Mouse (Mus musculus): ENCODE measurements at regions not wholly inside any gene's neighbourhood (a gene's known extent, or its start where the extent isn't known, plus 50 kb on each side); places are given as distances from the start of the nearest gene placed in this dataset.
A peak's percentile ranks its signal among the peaks of the same experiment; 100 is the strongest.

GRCm38 (mm10) chr1:75862757-75863156 lies 316.7 kb downstream of the Slc4a3 start:
- Histone ChIP-seq H3K27me3 (no peaks in the 10 kb centered on the region), H3K27ac (replicated peaks) (no peak overlapping the region), H3K4me1 (no peaks in the 10 kb centered on the region), H3K9me3 (replicated peaks) (no peaks in the 10 kb centered on the region), H3K4me2 (replicated peaks) (no peak overlapping the region), H3K9ac (no peak overlapping the region), H3K36me3 (no peaks in the 10 kb centered on the region), H3K4me3 (replicated peaks) (no peak overlapping the region)
- WGBS, result 70% methylated on average over 4 of the region's 4 CpGs
- ATAC-seq (ENCODE audit: insufficient number of reproducible peaks, low FRiP score, low TSS enrichment, low read depth), result no peak

GRCm38 (mm10) chr1:75866556-75866955 lies 320.5 kb downstream of the Slc4a3 start:
- Histone ChIP-seq H3K4me1 (no peaks in the 10 kb centered on the region), H3K4me2 (replicated peaks) (no peak overlapping the region), H3K27me3 (no peaks in the 10 kb centered on the region), H3K9ac (no peak overlapping the region), H3K9me3 (replicated peaks) (no peaks in the 10 kb centered on the region), H3K36me3 (no peaks in the 10 kb centered on the region), H3K27ac (replicated peaks) (0 out of 2 replicates have a peak overlapping the region, but pooled peaks have one; percentile 31), H3K4me3 (replicated peaks) (no peak overlapping the region)
- WGBS, result 47% methylated on average over 6 of the region's 6 CpGs
- ATAC-seq (ENCODE audit: insufficient number of reproducible peaks, low FRiP score, low TSS enrichment, low read depth), result no peak

GRCm38 (mm10) chr1:75869414-75869813 lies 323.3 kb downstream of the Slc4a3 start:
- H3K4me3 ChIP-seq (replicated peaks), result no peak overlapping the region
- H3K4me1 ChIP-seq, result no peaks in the 10 kb centered on the region
- no peak for ATAC-seq (ENCODE audit: insufficient number of reproducible peaks, low FRiP score, low TSS enrichment, low read depth)
- H3K9me3 ChIP-seq (replicated peaks), result no peaks in the 10 kb centered on the region
- no peaks in the 10 kb centered on the region for H3K27me3 ChIP-seq
- H3K36me3 ChIP-seq, result no peaks in the 10 kb centered on the region
- WGBS, result 36% methylated on average over 2 of the region's 2 CpGs
- H3K9ac ChIP-seq, result no peak overlapping the region
- H3K27ac ChIP-seq (replicated peaks), result no peak overlapping the region
- no peak overlapping the region for H3K4me2 ChIP-seq (replicated peaks)

- no peaks in the 10 kb centered on the region for H3K27me3 ChIP-seq
- no peaks in the 10 kb centered on the region for H3K9me3 ChIP-seq (replicated peaks)
- no peaks in the 10 kb centered on the region for H3K36me3 ChIP-seq
- no peaks in the 10 kb centered on the region for H3K4me1 ChIP-seq
- 23% methylated on average over 5 of the region's 5 CpGs for WGBS
- peak; percentile 34; the same call in 1 of the 2 replicates for ATAC-seq (ENCODE audit: insufficient number of reproducible peaks, low FRiP score, low TSS enrichment, low read depth)
- no peak overlapping the region for H3K27ac ChIP-seq (replicated peaks)
- no peak overlapping the region for H3K9ac ChIP-seq
- no peak overlapping the region for H3K4me3 ChIP-seq (replicated peaks)
- no peak overlapping the region for H3K4me2 ChIP-seq (replicated peaks)
These were observed 323.8 kb downstream of the Slc4a3 start for GRCm38 (mm10) chr1:75869846-75870245.

- Histone ChIP-seq H3K4me2 (replicated peaks) (no peak overlapping the region), H3K4me3 (replicated peaks) (no peak overlapping the region), H3K27ac (replicated peaks) (no peak overlapping the region), H3K9ac (no peak overlapping the region), H3K27me3 (no peaks in the 10 kb centered on the region), H3K9me3 (replicated peaks) (no peaks in the 10 kb centered on the region), H3K36me3 (no peaks in the 10 kb centered on the region), H3K4me1 (no peaks in the 10 kb centered on the region)
- WGBS, result 85% methylated on average over 6 of the region's 6 CpGs
- ATAC-seq (ENCODE audit: insufficient number of reproducible peaks, low FRiP score, low TSS enrichment, low read depth), result no peak
These were observed 327.8 kb downstream of the Slc4a3 start for GRCm38 (mm10) chr1:75873911-75874310.

GRCm38 (mm10) chr1:75877209-75877608 lies 331.1 kb downstream of the Slc4a3 start:
- H3K4me2 ChIP-seq (replicated peaks), result no peak overlapping the region
- no peaks in the 10 kb centered on the region for H3K9me3 ChIP-seq (replicated peaks)
- no peak overlapping the region for H3K9ac ChIP-seq
- no peak for ATAC-seq (ENCODE audit: insufficient number of reproducible peaks, low FRiP score, low TSS enrichment, low read depth)
- 43% methylated on average over 5 of the region's 5 CpGs for WGBS
- no peaks in the 10 kb centered on the region for H3K36me3 ChIP-seq
- H3K4me3 ChIP-seq (replicated peaks), result no peak overlapping the region
- H3K27me3 ChIP-seq, result no peaks in the 10 kb centered on the region
- no peak overlapping the region for H3K27ac ChIP-seq (replicated peaks)
- no peaks in the 10 kb centered on the region for H3K4me1 ChIP-seq

- no peak overlapping the region for H3K4me2 ChIP-seq (replicated peaks)
- no peak overlapping the region for H3K27ac ChIP-seq (replicated peaks)
- H3K9me3 ChIP-seq (replicated peaks), result no peaks in the 10 kb centered on the region
- no peaks in the 10 kb centered on the region for H3K27me3 ChIP-seq
- H3K36me3 ChIP-seq, result no peaks in the 10 kb centered on the region
- no peak for ATAC-seq (ENCODE audit: insufficient number of reproducible peaks, low FRiP score, low TSS enrichment, low read depth)
- H3K4me1 ChIP-seq, result peaks cover 9% of the 10 kb centered on the region
- 8% methylated on average over 7 of the region's 7 CpGs for WGBS
- no peak overlapping the region for H3K9ac ChIP-seq
- no peak overlapping the region for H3K4me3 ChIP-seq (replicated peaks)
These were observed 339.6 kb downstream of the Slc4a3 start for GRCm38 (mm10) chr1:75885632-75886031.

- no peak overlapping the region for H3K9ac ChIP-seq
These were observed 342.6 kb downstream of the Slc4a3 start for GRCm38 (mm10) chr1:75888499-75889208.

GRCm38 (mm10) chr1:75889847-75890591 lies 344.0 kb downstream of the Slc4a3 start:
- no peak overlapping the region for H3K4me2 ChIP-seq (replicated peaks)
- no peak for ATAC-seq (ENCODE audit: insufficient number of reproducible peaks, low FRiP score, low TSS enrichment, low read depth)
- H3K36me3 ChIP-seq, result no peaks in the 10 kb centered on the region
- H3K4me1 ChIP-seq, result peaks cover 5% of the 10 kb centered on the region
- H3K9ac ChIP-seq, result no peak overlapping the region
- H3K4me3 ChIP-seq (replicated peaks), result no peak overlapping the region
- no peak overlapping the region for H3K27ac ChIP-seq (replicated peaks)
- H3K9me3 ChIP-seq (replicated peaks), result 0 out of 2 replicates have a peak, but pooled peaks cover 13% of the 10 kb centered on the region
- 61% methylated on average over 4 of the region's 4 CpGs for WGBS
- no peaks in the 10 kb centered on the region for H3K27me3 ChIP-seq

More at GRCm38 (mm10) chr1:75888499-75889208, 342.6 kb downstream of the Slc4a3 start:
- no peak overlapping the region for H3K4me3 ChIP-seq (replicated peaks)
- no peak overlapping the region for H3K4me2 ChIP-seq (replicated peaks)
- H3K4me1 ChIP-seq, result peaks cover 9% of the 10 kb centered on the region
- ATAC-seq (ENCODE audit: insufficient number of reproducible peaks, low FRiP score, low TSS enrichment, low read depth), result no peak
- no peak overlapping the region for H3K27ac ChIP-seq (replicated peaks)
- 24% methylated on average over 9 of the region's 9 CpGs for WGBS
- H3K9me3 ChIP-seq (replicated peaks), result 0 out of 2 replicates have a peak, but pooled peaks cover 5% of the 10 kb centered on the region
- H3K36me3 ChIP-seq, result no peaks in the 10 kb centered on the region
- no peaks in the 10 kb centered on the region for H3K27me3 ChIP-seq

GRCm38 (mm10) chr1:75890636-75891276 lies 344.7 kb downstream of the Slc4a3 start:
- peaks cover 5% of the 10 kb centered on the region for H3K4me1 ChIP-seq
- ATAC-seq (ENCODE audit: insufficient number of reproducible peaks, low FRiP score, low TSS enrichment, low read depth), result no peak
- WGBS, result 55% methylated on average over 10 of the region's 10 CpGs

GRCm38 (mm10) chr1:75895550-75895949 lies 349.5 kb downstream of the Slc4a3 start:
- Histone ChIP-seq H3K9ac (no peak overlapping the region), H3K27me3 (no peaks in the 10 kb centered on the region), H3K9me3 (replicated peaks) (0 out of 2 replicates have a peak, but pooled peaks cover 13% of the 10 kb centered on the region), H3K4me3 (replicated peaks) (no peak overlapping the region), H3K27ac (replicated peaks) (no peak overlapping the region), H3K4me2 (replicated peaks) (no peak overlapping the region), H3K36me3 (no peaks in the 10 kb centered on the region), H3K4me1 (no peaks in the 10 kb centered on the region)
- WGBS, result 87% methylated on average over 1 of the region's 1 CpGs
- no peak for ATAC-seq (ENCODE audit: insufficient number of reproducible peaks, low FRiP score, low TSS enrichment, low read depth)

More at GRCm38 (mm10) chr1:75890636-75891276, 344.7 kb downstream of the Slc4a3 start:
- Histone ChIP-seq H3K36me3 (no peaks in the 10 kb centered on the region), H3K9me3 (replicated peaks) (0 out of 2 replicates have a peak, but pooled peaks cover 13% of the 10 kb centered on the region), H3K27ac (replicated peaks) (no peak overlapping the region), H3K4me2 (replicated peaks) (no peak overlapping the region), H3K27me3 (no peaks in the 10 kb centered on the region), H3K9ac (no peak overlapping the region), H3K4me3 (replicated peaks) (no peak overlapping the region)
